Mouse (Mus musculus): ENCODE measurements around the gene Slc25a44.

Slc25a44 gene

DNA sequence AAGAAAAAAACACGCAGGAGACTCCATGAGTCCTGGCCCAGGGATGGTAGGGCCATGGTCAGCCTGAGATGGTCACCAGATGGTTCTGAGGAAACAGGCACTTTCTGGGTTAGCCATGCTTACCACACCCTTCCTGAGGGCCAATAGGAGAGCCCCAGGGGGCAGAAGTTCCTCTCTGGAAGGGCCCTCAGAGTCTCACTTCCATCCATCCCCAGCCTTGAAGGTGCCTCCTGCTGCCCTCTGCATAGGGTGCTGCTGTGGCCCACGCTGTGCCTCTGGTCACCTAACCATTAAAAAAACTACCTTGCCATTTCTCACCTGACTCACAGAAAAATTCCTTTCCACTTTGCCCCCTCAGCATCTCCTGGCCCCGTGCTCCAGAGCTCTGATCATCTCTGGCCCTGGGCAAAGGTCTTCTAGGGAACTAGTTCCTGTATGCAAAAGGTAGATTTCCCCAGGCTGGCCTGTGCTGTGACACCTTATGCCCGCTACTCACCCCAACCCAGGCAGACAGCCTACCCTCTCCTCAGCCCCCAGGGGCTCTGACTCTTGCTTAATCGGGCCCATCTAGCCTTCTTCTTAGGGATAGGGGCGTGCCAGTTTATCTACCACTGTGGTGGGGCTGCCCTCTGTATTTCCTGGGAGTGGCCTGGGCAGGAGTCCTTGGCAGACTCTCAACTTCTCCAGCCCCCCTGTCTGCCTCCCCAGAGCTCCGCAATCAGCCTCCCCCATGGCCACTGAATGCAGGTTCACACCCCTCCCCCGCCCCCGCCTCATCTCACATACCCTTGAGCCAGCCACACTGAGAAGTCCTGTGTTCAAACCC is 30.0 kb upstream of the Slc25a44 start:
- Histone ChIP-seq H3K36me3 (ENCODE audit: control insufficient read depth, insufficient read depth, low read length, poor library complexity, severe bottlenecking) (no peaks in the 10 kb centered on the region), H3K27me3 (ENCODE audit: control insufficient read depth, insufficient read depth, low read length, poor library complexity, severe bottlenecking) (no peaks in the 10 kb centered on the region)
- no peak for DNase-seq (ENCODE audit: low read depth, low spot score)

DNA sequence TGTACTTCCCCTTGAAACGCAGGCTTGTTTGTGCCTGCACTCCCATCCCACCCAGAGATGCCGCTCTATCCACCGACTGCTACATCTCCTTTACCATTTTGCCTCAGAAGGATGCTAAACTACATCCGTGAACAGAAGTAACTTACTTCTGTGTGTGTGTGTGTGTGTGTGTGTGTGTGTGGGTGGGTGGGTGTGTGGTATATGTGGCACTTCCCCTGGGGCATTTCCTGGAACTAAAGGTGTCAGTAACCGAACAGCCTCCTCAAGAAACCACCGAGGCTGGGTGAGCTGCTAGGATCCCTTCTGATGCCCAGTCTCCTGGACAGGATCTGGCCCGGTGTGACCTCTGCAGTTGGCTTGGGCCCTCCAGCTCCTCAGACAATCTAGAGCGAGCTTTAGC is 29.0 kb upstream of the Slc25a44 start:
- DNase-seq (ENCODE audit: low read depth, low spot score) = peak; percentile 72
- H3K36me3 ChIP-seq (ENCODE audit: control insufficient read depth, insufficient read depth, low read length, poor library complexity, severe bottlenecking) = no peaks in the 10 kb centered on the region

DNA sequence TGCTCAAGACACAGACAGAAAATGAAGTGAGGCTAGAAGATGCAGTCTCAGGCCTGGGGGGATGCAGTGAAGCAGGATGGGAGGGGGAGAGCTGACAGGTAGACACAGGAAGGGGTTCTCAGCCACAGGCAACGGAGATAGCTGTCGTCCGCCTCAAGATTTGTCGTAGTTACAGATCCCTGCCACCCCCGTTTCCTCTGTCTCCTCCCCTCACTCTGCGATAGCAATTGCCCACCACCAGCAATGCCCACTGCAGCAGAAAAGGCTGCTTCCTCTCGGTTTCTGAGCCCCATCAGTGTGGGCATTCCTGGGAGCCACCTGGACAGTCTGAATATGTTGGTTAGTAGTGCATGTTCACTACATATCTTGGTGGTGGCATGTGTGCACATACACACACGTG is 28.4 kb upstream of the Slc25a44 start:
- DNase-seq (ENCODE audit: low read depth, low spot score) = no peak
- no peaks in the 10 kb centered on the region for H3K36me3 ChIP-seq (ENCODE audit: control insufficient read depth, insufficient read depth, low read length, poor library complexity, severe bottlenecking)

More for the DNA sequence above, 29.0 kb upstream of the Slc25a44 start:
- H3K27me3 ChIP-seq (ENCODE audit: control insufficient read depth, insufficient read depth, low read length, poor library complexity, severe bottlenecking) = no peaks in the 10 kb centered on the region

DNA sequence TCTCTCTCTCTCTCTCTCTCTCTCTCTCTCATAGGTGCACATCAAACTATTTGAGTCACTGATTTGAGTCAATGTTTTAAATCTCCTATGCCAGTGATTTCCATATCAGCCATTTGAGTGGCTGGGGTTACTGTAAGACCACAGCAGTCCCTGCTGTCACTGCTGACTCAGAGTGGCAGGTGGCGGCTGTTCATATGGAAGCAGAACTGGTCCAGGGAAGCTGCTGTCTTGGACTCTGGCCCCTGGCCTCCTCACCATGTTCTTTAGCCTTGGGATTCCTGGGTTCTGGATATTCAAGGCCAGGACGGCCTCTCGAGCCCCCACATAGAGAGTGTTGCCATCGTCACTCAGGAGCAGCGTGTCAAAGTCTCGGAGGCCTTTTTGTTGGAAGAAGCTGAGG is 27.8 kb upstream of the Slc25a44 start:
- H3K36me3 ChIP-seq (ENCODE audit: control insufficient read depth, insufficient read depth, low read length, poor library complexity, severe bottlenecking) = no peaks in the 10 kb centered on the region
- no peaks in the 10 kb centered on the region for H3K27me3 ChIP-seq (ENCODE audit: control insufficient read depth, insufficient read depth, low read length, poor library complexity, severe bottlenecking)
- DNase-seq (ENCODE audit: low read depth, low spot score) = no peak

More for the DNA sequence above, 28.4 kb upstream of the Slc25a44 start:
- no peaks in the 10 kb centered on the region for H3K27me3 ChIP-seq (ENCODE audit: control insufficient read depth, insufficient read depth, low read length, poor library complexity, severe bottlenecking)

DNA sequence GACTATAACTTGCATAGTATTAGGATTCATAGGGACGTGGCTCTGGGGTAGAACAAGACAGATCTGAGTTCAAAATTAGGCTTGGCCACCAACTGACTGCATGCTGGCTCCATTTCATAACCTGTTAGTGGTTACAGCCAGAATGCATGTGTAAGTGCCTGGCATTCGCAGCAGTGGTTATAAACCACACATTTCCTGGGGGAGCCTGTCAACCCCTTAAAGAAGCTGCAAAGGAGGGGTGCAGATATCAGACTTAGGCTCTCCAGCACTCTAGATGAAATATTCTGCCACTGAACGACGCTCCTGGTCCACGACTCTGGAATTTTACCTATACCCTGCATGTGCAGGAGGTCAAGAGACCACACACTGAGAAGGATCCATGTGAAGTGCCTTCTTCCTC is 27.3 kb upstream of the Slc25a44 start:
- H3K36me3 ChIP-seq (ENCODE audit: control insufficient read depth, insufficient read depth, low read length, poor library complexity, severe bottlenecking) = no peaks in the 10 kb centered on the region
- DNase-seq (ENCODE audit: low read depth, low spot score) = no peak
- H3K27me3 ChIP-seq (ENCODE audit: control insufficient read depth, insufficient read depth, low read length, poor library complexity, severe bottlenecking) = no peaks in the 10 kb centered on the region

DNA sequence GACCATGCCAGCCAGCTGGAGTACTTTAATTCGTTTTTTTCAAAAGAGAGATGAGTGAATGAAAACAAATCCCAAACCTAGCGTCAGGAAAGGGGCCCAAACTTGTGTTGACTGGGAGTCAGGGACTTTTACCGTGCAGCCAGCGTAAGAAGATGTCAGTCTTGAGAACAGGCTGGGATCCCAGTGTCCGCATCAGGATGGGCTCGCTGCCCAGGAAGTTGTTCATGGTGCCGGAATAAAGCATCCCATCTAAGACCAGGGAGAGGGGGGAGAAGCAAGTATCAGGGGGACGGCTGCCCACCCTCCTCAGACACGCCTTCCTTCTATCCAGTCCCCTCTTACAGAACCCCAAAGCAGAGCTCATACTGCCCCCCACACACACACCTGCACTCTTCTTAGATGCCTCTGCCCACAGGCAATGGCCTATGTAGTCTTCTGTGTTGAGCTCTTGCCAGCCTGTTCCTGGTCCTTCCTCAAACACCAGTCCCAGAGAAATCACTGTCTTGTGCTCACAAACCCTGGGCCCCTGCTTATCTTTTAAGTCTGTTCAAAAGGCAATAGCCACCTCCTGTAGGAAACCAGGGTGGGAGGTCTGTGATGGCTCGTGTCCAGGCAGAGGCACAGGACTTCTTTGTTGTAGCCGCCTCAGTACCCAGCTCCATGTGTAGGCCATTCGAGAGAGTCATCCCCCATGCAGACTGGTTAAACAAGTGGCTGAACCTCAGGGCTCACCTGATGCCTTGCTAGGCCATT is 25.6 kb upstream of the Slc25a44 start:
- no peaks in the 10 kb centered on the region for H3K27me3 ChIP-seq (ENCODE audit: control insufficient read depth, insufficient read depth, low read length, poor library complexity, severe bottlenecking)
- H3K36me3 ChIP-seq (ENCODE audit: control insufficient read depth, insufficient read depth, low read length, poor library complexity, severe bottlenecking) = no peaks in the 10 kb centered on the region
- no peak for DNase-seq (ENCODE audit: low read depth, low spot score)

DNA sequence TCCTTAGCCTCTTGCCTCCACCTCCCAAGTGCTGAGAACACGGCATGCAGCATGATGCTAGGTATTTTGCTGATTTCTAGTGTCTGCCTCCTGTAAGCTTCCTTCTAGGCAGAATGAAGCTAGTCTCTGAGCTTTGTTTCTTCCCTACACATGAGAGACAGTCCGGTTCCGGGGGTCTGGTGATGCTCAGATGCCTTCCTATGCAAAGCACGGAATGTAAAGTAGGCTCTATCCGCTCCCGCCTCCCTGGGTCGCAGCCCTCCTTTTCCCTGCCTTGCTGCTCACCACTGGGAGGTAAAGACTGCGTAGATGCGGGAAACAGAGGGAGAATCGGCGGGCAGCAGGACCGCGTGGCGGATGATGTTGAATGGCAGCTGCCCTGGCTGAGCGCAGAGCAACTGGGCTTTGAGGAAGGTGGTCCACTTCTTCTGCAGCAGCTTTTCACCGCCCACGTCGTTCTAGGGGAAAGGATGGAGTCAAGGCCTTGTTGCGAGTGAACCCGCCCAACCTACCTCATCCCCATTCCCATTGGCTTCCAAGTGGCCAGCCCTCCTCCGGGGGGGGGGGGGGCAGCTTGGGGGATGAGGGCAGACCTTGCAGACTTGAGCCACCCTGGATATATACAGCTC is 24.6 kb upstream of the Slc25a44 start:
- no peaks in the 10 kb centered on the region for H3K27me3 ChIP-seq (ENCODE audit: control insufficient read depth, insufficient read depth, low read length, poor library complexity, severe bottlenecking)
- H3K36me3 ChIP-seq (ENCODE audit: control insufficient read depth, insufficient read depth, low read length, poor library complexity, severe bottlenecking) = no peaks in the 10 kb centered on the region
- no peak for DNase-seq (ENCODE audit: low read depth, low spot score)

DNA sequence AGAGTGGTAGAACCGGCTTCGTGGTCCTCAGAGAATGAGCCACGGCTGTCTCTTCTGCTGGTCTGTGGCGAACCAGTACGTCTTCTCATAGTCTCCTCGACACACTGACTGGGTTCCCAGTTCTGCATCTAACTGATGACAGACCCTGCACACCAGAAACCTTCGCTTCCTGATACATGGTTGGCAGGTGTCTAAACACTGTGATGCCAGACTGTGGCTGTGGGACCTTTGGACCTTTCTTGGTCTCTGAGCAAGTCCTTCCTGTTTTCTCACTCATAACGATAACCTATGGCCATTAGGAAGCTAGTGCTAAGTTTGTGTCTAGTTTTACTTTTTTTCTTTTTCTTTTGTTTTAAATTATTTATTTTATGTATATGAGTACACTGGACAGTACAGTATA is 23.5 kb upstream of the Slc25a44 start:
- no peak for DNase-seq (ENCODE audit: low read depth, low spot score)
- no peaks in the 10 kb centered on the region for H3K27me3 ChIP-seq (ENCODE audit: control insufficient read depth, insufficient read depth, low read length, poor library complexity, severe bottlenecking)
- no peaks in the 10 kb centered on the region for H3K36me3 ChIP-seq (ENCODE audit: control insufficient read depth, insufficient read depth, low read length, poor library complexity, severe bottlenecking)

DNA sequence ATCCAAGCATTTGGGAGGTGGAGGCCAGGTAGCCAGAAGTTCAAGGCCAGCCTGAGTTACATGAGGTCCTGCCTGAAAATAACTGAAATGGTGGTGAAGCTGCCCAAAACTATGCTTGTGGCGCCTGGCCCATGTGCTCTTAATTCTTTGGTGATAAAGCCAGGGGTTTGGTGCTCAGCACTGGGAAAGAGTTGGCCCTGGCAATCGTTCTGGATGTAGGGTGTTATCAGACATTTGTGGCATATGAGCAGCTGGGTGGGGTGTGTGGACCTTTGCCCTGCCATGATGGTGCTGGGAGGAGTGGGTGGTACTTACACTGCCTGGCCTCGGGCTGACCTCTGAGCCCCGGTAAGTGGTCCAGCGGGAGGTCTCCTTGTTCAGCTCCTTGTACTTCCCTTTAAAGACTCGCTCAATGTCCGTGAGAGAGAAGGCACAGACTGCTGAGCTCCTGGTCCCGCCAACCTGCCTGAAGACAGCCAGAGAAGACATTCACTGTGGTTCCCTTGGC is 22.8 kb upstream of the Slc25a44 start:
- H3K27me3 ChIP-seq (ENCODE audit: control insufficient read depth, insufficient read depth, low read length, poor library complexity, severe bottlenecking) = no peaks in the 10 kb centered on the region
- DNase-seq (ENCODE audit: low read depth, low spot score) = no peak
- no peaks in the 10 kb centered on the region for H3K36me3 ChIP-seq (ENCODE audit: control insufficient read depth, insufficient read depth, low read length, poor library complexity, severe bottlenecking)

DNA sequence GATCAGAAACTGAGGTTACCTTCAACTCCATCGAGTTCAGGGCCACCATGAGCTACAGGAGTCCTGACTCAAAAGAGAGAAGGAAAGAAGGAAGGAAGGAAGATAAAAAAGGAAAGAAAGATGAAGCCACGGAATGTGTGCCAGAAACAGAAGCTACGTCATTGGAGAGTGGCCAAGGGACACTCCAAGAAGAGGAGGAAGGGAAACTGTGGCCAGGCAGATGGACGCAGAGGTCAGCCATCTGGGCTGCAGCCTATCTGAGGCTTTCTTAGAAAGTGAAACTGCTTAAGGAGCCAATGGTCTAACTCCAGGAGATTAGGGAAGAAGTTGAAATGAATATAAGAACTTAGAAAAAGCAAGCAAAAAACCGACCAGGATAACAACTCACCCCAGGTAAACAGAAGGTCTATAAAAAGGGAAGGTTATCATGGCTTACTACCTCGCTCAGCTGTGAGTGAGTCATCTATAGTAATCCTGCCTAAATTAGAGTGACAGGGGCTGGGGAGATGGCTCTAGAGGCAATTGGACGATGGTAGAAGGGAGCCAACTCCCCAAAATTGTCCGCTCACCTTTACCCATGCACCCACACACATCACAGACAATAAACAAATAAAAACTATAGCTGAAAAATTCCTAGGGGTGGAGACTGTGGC is 21.7 kb upstream of the Slc25a44 start:
- no peak for DNase-seq (ENCODE audit: low read depth, low spot score)
- H3K36me3 ChIP-seq (ENCODE audit: control insufficient read depth, insufficient read depth, low read length, poor library complexity, severe bottlenecking) = no peaks in the 10 kb centered on the region
- no peaks in the 10 kb centered on the region for H3K27me3 ChIP-seq (ENCODE audit: control insufficient read depth, insufficient read depth, low read length, poor library complexity, severe bottlenecking)

DNA sequence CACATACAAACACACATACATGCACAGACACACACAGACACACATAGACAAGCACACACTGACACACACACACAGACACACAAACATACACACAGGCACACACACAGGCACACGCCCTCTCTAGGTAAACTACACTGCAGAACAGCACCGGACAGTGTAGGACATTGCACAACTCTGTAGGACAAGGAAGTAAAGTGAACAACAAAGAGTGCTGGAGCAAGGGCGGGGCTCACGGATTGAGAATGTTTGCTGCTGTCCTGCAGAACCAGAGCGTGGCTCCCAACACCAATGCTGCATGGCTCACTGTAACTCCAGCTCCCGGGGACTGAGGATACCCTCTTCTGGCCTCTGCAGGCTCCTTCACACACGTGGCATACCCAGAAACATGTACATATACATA is 17.9 kb upstream of the Slc25a44 start:
- no peaks in the 10 kb centered on the region for H3K36me3 ChIP-seq (ENCODE audit: control insufficient read depth, insufficient read depth, low read length, poor library complexity, severe bottlenecking)
- H3K27me3 ChIP-seq (ENCODE audit: control insufficient read depth, insufficient read depth, low read length, poor library complexity, severe bottlenecking) = no peaks in the 10 kb centered on the region
- no peak for DNase-seq (ENCODE audit: low read depth, low spot score)

DNA sequence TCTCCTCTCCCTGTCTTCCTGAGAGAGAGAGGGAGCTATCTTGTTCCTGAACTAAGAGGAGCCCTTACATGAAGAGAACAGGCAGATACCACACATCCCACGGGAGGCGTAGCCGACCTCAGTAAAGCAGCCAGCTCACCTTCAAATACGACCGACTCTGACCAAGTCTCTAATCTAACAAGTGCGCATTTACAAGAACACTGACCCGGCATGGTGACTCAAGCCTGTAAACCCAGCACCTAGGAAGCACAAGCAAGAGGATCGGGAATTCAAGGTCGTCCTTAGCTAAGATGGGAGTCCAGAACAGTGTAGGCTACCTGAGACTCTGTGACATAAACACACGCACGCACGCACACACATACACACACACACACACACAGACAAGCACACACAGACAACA is 17.5 kb upstream of the Slc25a44 start:
- no peak for DNase-seq (ENCODE audit: low read depth, low spot score)
- no peaks in the 10 kb centered on the region for H3K36me3 ChIP-seq (ENCODE audit: control insufficient read depth, insufficient read depth, low read length, poor library complexity, severe bottlenecking)
- no peaks in the 10 kb centered on the region for H3K27me3 ChIP-seq (ENCODE audit: control insufficient read depth, insufficient read depth, low read length, poor library complexity, severe bottlenecking)

DNA sequence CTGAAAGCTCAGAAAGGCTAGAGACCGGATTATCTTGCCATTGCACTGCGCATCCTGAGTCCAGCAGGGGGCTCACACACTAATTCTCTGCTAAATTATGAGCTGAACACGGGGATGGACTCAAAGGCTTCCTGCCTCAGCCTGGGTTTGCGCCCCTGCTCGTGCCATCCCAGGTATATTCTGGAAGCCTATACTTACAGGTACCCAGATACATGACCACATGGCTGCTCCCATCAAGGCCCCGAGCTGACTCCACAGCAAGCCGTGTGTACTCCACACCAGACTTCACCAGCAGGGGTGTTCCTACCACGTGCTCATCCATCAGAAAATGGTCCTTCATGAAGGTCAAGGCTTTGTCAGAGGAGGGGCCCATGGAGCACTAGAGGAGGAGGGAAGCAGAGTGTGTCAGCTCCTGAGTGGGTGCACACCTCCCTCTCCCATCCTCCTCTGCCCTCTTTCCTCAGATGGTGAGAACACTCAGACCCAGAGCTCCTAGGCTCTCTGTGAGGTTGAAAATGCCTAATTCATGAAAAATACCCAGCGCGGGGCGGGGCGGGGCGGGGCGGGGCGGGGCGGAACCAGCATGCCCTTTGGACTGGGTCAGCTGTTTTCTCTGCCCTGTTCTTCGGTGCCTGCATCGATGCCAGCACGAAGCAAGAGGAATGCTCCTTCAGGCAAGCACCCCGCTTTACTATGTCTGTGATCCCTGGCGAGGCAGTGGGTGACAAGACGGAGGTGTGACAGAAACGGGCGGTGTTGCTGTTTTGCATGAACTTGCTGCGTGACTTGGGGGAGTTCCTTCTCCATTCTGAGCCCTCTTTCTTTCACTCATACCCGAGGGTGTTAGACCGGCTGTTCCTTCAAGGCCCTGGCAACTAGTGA is 15.8 kb upstream of the Slc25a44 start:
- Histone ChIP-seq H3K36me3 (ENCODE audit: control insufficient read depth, insufficient read depth, low read length, poor library complexity, severe bottlenecking) (no peaks in the 10 kb centered on the region), H3K27me3 (ENCODE audit: control insufficient read depth, insufficient read depth, low read length, poor library complexity, severe bottlenecking) (no peaks in the 10 kb centered on the region)
- peak; percentile 77 for DNase-seq (ENCODE audit: low read depth, low spot score)

DNA sequence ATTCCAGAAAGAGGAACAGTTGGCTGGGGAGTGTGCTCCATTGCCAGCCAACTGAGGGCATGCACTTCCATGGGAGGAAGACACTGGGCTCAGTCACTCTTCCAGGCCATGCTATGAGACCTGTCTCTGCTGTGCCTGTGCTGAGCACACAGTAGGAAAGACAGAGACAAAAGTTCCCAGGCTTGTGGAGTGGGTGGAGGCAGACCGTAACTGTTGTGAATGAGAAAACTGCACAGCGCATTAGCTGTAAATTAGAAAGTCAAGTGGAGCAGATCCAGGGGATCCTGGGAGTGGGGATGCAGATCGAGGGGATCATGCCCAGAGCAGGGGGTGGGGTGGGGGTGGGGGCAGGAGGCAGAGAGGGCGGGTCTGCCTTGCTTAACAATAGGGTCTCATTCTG is 14.6 kb upstream of the Slc25a44 start:
- no peaks in the 10 kb centered on the region for H3K27me3 ChIP-seq (ENCODE audit: control insufficient read depth, insufficient read depth, low read length, poor library complexity, severe bottlenecking)
- H3K36me3 ChIP-seq (ENCODE audit: control insufficient read depth, insufficient read depth, low read length, poor library complexity, severe bottlenecking) = no peaks in the 10 kb centered on the region
- DNase-seq (ENCODE audit: low read depth, low spot score) = no peak
